Mouse (Mus musculus) Muller cell, postnatal 12 days (primary cell): ENCODE results near the gene Eno4.

ENCODE experiments used
- DNase-seq: peaks from one replicate; pipeline ENCODE4 v3.0.0-alpha.2; 2015; ENCODE audit errors: inconsistent ontology term

Eno4 gene

GRCm38 (mm10) chr19:58974126-58974525 lies 30.9 kb downstream of the Eno4 start:
- no peak for DNase-seq

- DNase-seq = no peak
These were observed 32.1 kb downstream of the Eno4 start for GRCm38 (mm10) chr19:58975216-58975863.

- DNase-seq = peak; percentile 88
These were observed 35.4 kb downstream of the Eno4 start for GRCm38 (mm10) chr19:58978401-58979171.

GRCm38 (mm10) chr19:58979436-58980055 lies 36.3 kb downstream of the Eno4 start:
- DNase-seq = peak; percentile 59

GRCm38 (mm10) chr19:58980056-58980440 lies 36.8 kb downstream of the Eno4 start:
- DNase-seq = no peak

- DNase-seq = no peak
These were observed 38.3 kb downstream of the Eno4 start for GRCm38 (mm10) chr19:58981571-58981970.

GRCm38 (mm10) chr19:59002827-59003226 lies 59.6 kb downstream of the Eno4 start:
- no peak for DNase-seq

GRCm38 (mm10) chr19:59006577-59007340 lies 63.5 kb downstream of the Eno4 start:
- peak; percentile 84 for DNase-seq

- DNase-seq = no peak
These were observed 67.6 kb downstream of the Eno4 start for GRCm38 (mm10) chr19:59010802-59011201.
